Mouse (Mus musculus) embryo, embryonic 10.5 days (tissue): ENCODE results near the gene Sprr2k.

ENCODE experiments used
- DNase-seq: peaks from one replicate; pipeline ENCODE4 v3.0.0-alpha.2; 2015; ENCODE audit warnings: low spot score

Sprr2k gene

DNA sequence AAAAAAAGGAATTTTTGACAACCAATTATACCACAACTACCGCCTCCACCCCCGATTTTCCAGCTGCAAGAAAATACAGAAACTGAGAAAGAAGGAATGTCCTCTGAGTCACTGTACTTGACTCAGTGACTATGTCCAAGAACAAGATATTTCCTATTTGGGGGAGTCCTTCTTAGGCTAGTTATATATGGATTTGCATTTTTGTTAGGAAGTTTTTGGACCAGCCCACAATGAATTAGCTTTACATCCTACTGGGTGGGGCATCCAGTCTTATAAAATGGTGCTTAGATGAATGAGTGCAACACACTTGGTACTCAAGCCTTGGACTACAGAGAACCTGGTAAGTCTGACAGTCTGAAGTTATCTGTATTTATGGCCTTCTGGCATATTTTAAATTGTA is at the start of gene Sprr2k:
Sprr2k (plus strand) TSS at position 301 of the 400 bp plus-strand sequence.
- DNase-seq: no peak

DNA sequence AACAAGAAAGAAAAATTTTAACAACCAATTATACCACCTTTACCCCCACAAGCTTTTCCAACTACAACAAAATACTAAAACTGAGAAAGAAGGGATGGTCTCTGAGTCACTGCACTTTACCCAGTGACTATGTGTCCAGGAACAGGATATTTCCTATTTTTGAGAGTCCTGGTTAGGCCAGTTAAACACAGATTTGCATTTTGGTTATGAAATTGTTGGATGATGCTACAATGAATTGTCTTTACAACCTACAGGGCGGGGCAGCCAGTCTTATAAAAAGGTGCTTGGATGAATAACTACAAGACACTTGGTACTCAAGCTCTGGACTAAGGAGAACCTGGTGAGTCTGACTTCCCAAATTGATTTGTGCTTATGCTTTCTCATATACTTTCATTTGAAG is 47.0 kb upstream of the Sprr2k start, which contains the start of gene Sprr2h:
Sprr2h (plus strand) TSS at position 301 of the 400 bp plus-strand sequence.
- no peak for DNase-seq

DNA sequence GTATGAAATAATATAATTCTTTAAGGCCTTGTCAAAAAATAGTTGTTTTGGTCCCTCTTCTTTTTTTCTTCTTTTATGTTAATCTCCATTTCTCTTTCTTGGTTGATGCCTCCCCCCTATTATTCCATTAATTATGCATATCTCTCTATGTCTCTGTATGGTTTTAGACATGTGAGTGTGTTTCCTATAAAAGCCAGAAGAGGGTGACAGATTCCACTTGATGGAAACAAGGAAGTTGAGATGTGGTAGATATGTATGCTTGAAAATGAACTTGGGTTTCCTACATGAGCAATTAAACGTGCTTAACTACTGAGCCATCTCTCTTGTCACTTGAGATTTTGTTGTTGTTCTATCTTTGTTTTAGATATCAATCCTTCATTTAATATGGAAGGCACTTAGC is 38.1 kb upstream of the Sprr2k start:
- peak; percentile 7 for DNase-seq

DNA sequence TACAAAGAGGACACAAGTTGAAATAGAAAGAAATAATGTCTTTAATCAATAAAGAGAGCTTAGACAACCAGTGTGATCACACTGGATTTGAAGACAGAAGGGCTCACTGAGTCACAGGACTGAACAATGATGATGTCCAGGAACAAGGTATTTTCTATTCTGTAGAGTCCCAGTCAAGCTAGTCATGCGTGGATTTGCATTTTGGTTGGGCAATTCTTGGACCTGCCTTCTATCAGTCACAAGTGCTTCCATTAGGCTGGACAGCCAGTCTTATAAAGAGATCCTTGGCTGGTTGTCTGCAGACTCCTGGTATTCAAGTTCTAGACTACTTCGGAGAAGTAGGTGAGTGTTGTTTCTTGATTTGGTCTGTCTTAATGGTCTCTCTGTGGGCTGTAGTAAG is 24.7 kb upstream of the Sprr2k start, which contains the start of gene Sprr2i:
Sprr2i (plus strand) TSS at position 301 of the 400 bp plus-strand sequence.
- no peak for DNase-seq

DNA sequence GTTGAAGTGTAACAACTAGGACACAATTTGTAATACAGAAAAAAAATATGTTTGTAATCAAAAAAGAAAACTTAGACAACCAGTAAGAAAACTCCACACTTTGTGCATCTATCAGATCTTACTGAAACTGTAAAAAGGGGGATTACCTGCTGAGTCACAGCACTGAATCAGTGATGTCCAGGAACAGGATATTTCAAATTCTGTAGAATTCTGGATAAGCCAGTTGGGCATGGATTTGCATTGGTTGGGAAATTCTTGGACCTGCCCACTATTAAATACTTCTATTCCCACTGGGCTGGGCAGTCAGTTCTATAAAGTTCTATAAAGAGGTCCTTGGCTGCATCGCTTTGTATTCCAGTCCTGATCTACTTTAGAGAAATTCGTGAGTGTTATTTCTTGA is 14.6 kb upstream of the Sprr2k start, which contains the start of gene Sprr2j-ps:
Sprr2j-ps (plus strand) TSS at position 301 of the 400 bp plus-strand sequence.
- DNase-seq: no peak

DNA sequence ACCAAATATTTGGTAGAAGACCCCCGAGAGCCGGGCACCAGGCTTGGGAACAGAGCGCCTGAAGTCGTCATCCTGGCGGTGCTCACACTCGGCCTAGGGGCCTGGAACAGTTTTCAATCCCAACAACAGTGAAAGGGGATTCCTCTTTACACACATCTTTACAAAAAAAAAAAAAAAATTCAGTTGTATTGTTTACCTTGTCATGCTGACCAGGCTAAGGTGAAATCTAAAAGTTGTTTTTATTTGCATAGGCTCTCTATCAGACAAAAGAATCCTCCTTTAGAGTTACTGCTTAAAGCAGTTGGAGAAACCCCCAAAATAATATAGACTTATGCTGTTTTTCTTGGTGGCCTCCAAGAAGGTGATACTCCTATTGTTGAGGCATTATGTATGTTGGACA is 3.1 kb upstream of the Sprr2k start, which contains the start of gene Gm9774:
Gm9774 (minus strand) TSS at position 101 of the 400 bp plus-strand sequence.
- no peak for DNase-seq

DNA sequence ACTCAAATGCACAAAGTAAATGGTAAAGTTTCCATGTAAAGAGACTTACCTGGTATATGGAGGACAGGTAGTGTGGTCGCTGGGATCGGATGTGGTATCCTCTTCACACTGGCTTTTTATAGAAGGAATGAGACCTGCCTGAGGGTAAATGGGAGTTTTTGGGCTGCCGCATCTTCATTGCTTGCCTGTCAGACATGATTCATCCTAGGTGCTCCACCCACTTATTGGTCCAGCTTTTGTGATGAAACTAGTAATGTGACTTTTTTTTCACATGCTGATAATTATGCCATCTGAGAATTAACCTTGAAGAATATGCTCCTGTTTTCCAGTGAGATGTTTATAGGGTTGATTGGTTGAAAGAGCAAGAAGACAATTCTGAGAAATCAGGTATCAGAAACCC is 6.3 kb downstream of the Sprr2k start, which contains the start of gene Sprr1b:
Sprr1b (minus strand) TSS at position 101 of the 400 bp plus-strand sequence.
- no peak for DNase-seq

DNA sequence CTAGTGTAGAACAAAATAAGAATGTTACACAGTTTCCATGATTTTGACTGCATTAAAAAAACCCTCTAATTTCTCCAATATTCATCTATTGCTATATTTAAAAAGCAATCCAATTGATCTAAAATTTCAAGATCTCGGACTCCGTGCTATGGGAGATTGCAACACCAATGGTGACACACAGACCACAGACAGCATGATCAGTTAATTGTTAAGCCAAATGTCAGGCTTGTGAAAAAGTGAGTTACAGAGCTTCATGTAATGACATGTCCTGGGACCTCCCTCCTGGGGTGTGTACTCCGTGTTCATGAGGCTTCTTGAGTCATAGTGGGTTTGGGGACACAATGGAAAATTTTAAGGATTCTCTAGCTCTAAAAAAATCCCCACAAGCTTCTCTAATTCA is 7.8 kb downstream of the Sprr2k start:
- no peak for DNase-seq

DNA sequence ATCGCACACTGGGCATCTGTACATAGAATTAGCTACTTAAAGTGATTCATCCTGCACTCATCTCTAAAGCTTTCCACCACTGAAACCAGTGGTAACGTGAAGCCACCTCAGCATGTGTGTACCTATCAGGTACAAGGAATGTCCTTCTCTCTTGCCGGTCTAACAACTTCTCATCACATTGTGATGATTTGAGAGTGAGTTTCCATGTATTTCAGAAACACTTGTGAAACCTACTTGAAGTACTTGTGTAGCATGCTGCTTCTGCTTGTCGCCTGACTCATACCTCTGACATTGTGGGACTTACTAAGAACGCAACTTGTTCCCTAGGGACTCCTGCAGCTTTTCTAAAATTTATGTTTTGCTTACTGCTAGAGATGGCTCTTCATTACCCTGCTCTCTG is 22.8 kb downstream of the Sprr2k start:
- no peak for DNase-seq

DNA sequence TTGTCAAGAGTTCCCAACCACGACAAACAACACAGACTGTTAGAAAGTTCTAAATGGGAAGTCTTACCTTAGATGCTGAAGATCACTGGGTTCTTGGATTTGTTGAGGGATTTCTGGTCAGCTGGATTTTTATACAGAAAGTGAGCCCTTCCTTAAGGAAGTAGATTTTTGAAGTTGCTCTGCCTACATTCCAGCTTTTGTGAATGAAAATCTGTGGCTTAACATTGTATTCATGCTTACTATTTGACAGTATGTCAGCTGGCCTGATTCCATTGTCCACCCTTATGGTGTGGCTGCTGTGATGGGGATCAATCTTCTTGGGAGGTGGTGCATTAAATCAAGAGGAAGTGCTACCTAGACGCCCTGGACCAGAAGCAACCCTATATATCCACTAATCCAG is 26.2 kb downstream of the Sprr2k start, which contains the start of gene Sprr3:
Sprr3 (minus strand) TSS at position 101 of the 400 bp plus-strand sequence.
- no peak for DNase-seq

DNA sequence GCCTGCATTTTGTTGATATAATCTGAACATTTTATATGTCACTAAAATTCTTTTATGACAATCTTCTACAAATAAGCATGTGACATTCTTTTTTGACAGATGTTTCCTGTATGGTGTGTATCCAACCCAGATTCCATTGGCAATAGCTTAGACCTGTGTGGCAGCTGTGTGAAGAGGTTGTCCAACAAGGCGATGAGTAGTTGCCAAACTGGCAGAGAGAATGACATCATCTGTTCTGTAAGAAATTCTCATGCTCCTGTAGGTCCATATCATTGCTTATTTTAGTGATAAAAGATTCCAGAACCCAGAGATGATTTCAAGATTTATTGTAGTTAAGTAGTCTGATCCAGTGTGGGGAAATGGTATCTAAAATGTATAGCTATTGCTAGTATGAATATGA is 34.2 kb downstream of the Sprr2k start:
- DNase-seq: no peak

DNA sequence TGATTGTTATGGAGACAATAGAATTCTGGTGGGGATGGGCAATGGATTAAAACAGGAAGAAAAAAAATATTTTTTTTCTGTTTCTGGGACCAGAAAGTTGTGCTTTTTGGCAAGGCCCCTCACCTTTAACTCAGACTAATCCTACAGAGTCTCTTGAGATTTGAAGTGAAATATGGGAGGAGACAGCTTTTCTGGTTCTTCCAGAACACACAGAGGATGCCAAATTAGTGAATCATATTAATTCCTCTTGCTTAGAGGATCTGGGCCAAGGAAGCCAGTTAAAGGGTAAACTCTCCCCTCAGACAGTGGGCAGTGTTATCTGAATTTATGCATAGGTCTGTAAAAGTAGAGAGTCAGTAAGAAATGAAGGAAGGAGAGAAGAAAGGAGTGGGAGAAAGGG is 35.0 kb downstream of the Sprr2k start:
- DNase-seq: no peak

DNA sequence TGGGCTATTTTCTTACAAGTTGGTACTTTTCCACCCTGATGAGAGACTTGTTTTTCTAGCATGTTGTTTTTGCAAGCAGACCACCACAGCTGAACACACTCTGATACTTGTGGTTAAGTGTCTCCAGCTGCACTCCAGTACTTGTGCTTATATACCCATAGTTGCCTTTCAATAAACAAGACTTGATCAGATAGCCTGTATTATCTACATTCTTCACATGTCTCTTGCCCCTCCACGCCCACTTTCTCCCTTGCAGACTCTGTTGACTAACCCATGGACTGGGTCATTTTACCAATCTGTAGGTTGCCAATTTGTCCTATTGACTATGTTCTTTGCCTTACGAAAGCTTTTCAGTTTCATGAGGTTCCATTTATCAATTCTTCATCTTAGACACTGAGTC is 37.7 kb downstream of the Sprr2k start:
- DNase-seq: no peak

DNA sequence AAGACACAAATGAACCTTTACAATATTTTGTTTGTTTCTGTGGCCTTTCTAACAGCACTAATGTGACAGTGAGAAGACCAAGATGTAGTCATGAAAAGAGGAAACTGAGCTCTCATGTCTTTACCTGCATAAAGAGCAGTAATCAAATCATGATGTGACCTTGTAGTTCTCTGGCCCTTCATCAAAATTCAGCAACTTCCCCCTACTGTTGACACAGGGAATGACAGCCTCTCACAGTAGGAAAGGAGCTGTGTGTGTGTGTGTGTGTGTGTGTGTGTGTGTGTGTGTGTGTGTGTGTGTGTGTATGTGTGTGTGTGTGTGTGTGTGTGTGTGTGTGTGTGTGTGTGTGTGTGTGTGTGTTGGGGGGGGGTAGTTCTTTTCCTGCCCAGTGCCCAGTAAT is 48.9 kb downstream of the Sprr2k start:
- peak; percentile 32 for DNase-seq
